Mouse (Mus musculus): ENCODE measurements at regions not wholly inside any gene's neighbourhood (a gene's known extent, or its start where the extent isn't known, plus 50 kb on each side); places are given as distances from the start of the nearest gene placed in this dataset.

DNA sequence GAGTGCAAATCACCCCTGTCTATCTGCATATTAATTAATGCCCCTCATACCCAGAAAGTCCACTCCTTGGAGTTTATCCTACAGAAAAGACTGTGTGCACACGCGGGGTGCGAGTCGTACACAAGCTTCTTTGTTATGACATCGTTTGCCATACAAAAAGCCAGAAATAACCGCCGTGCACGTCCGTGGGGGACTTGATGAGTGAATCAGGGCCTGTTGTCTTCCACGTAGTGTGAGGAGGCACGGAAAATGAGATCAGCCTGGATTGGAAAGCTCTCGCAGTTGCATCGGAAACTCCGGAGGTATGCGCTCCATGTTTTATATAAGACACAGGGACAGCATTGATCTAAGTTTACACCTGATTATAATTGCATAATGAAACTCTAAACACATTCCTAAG is 120.3 kb downstream of the Etnk1 start:
- DNase-seq (ENCODE audit: low read depth, low spot score) = no peak

GRCm38 (mm10) chr6:143288491-143289130 is 121.6 kb downstream of the Etnk1 start:
- DNase-seq (ENCODE audit: low read depth, low spot score) = no peak

GRCm38 (mm10) chr6:143293648-143294047 is 126.6 kb downstream of the Etnk1 start:
- no peak for DNase-seq (ENCODE audit: low read depth, low spot score)

DNA sequence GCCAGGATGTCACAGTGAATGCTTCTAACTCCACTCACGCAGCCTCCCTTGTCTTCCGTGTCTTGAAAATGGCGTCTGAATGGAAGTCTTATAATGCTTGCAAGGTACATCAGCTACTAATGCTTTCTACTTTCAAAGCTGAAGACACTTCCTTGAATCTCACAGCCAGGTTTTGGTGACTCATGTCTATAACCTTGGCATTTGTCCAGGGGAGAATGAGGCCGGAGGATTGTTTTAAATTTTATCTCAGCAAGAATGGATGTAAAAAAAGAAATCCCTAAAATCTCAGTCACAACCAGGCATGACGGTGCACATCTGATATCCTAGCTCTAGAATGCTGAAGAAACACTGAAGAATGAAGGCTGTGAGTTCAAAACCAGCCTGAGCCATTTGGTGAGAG is 131.4 kb downstream of the Etnk1 start:
- DNase-seq (ENCODE audit: low read depth, low spot score) = no peak

DNA sequence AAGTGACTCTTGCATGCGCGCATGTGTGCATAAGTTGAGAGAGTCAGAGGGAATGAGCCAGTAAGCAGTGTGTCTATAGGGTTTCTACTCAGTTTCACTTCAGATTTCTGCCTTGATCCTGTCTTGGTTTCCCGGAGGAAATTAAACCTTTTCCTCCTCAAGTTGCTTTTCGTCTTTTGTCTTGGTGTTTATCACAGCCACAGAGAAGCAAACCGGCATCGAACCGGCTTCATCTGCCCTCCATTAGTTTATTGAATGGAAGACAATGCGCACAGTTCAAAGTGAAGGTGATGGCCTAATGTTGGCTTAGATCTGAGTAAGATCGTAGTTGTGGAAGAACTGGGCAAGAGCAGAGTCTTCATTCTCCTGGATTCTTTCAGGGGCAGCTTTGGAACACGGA is 134.4 kb downstream of the Etnk1 start:
- no peak for DNase-seq (ENCODE audit: low read depth, low spot score)

GRCm38 (mm10) chr6:143307327-143307726 is 140.3 kb downstream of the Etnk1 start:
- DNase-seq (ENCODE audit: low read depth, low spot score) = peak; percentile 8

DNA sequence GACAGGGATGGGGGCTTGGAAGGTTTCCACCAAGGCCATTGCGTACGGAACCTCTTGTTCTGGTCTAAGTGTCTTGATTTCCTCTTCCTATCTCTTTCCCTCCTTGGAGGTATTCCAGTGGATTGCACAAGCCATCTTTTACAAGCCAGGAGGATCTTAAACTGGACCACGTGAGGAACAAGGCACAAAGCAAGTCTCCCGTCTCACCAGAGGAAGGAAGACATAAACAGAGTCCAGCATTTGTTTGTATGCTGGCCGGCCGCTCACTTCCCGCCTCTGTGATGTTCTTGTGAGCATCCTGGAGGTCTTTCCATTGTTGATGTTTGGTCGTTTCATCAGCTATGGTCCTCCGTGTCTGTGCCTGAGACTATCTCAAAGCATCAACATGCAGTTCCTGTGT is 148.8 kb downstream of the Etnk1 start:
- peak; percentile 42 for DNase-seq (ENCODE audit: low read depth, low spot score)

- no peak for DNase-seq (ENCODE audit: low read depth, low spot score)
These were observed 153.4 kb downstream of the Etnk1 start for GRCm38 (mm10) chr6:143320426-143320825.

GRCm38 (mm10) chr6:143324636-143325035 is 157.6 kb downstream of the Etnk1 start:
- no peak for DNase-seq (ENCODE audit: low read depth, low spot score)

- DNase-seq (ENCODE audit: low read depth, low spot score) = no peak
These were observed 160.1 kb downstream of the Etnk1 start for GRCm38 (mm10) chr6:143326956-143327722.

DNA sequence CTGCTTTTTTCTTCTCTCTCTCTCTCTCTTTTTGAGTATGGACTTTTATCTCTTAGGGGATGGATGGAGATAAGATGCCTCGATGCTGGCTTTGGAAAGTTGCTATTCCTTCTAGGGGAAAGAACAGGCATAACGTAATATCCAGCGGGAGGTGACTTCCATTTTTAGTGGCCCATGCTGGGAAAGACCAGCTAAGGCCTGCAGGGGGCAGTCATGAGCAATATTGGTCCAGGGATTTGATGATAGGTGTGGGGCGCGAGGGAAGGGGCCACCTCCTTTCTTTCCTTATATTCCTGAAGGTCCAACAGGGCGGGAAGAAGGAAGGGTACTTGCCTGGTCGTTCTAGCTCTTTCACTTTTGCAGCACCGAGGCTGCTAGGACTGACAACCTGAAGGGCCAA is 160.8 kb downstream of the Etnk1 start:
- no peak for DNase-seq (ENCODE audit: low read depth, low spot score)

DNA sequence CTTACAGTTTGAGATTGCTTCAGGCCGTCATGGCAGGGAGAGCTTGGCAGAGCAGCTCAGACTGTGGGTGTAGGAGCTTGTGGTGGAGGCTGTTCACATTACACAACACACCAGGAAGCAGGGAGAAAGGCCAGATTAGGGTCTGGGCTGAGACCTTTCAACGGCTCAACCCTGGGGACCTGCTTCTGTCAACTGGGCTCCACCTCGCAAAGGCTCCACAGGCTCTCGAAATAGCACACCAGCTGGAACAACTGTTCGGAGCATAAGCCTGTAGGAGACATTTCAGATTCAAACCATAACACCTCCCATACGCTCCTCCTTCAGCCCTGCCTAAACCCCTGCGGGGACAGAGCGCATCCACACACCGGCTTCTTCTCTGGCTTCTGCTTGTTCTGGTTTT is 161.2 kb downstream of the Etnk1 start:
- DNase-seq (ENCODE audit: low read depth, low spot score) = no peak

- DNase-seq (ENCODE audit: low read depth, low spot score) = no peak
These were observed 162.1 kb downstream of the Etnk1 start for GRCm38 (mm10) chr6:143329096-143329495.

- no peak for DNase-seq (ENCODE audit: low read depth, low spot score)
These were observed 166.5 kb downstream of the Etnk1 start for GRCm38 (mm10) chr6:143333493-143333892.

DNA sequence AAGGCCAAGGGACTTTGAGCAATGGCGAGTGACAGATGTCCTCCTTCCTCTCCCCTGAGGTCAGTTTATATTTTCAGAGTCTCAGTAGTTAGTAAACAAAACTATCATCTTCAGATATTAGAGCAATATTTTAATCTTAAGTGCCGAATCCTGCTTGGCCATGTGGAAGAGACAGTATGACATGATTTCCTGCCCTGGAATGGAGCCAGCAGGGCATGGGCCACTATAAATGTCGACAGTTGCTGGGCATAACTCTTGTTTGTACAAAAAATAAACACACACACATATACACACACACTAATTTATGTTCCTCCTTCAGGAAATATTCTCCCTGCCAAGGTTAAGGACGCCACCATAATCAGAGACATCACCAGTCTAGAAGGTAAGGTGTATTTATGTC is 169.6 kb downstream of the Etnk1 start:
- DNase-seq (ENCODE audit: low read depth, low spot score) = no peak

- DNase-seq (ENCODE audit: low read depth, low spot score) = no peak
These were observed 182.0 kb downstream of the Etnk1 start for GRCm38 (mm10) chr6:143349000-143349399.

DNA sequence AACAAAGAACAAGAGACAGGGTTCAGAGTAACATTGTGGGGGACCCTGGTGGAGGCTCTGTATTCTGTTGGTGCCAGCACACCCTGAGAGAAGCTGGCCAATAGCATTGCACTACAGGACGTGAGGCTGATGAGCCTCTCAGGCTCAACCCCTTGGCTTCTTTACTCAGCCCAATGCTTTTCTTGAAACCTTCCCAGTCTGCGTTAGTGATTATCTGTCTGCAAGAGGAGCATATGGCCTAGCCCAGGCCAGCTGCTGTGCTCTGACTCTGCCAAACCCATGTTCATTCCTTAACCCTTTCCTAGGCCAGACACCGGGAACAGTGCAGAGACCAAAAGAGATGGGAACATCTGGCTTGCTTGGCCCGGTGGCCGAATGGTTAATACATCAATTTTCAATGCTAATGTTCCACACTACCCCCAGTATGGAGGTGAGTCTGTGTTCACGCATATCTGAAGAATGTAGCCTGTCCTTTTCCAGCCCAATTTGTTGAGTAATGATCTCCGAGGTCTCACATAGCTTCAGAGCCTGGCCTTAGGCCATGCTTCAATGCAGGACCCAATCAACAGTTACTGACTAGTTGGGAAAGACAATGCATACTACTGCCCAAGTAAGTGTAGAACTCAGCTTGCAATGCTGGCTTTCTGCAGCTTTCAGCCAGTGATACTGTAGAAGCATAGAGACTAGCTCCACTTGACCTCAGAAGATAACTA is 192.5 kb downstream of the Etnk1 start:
- DNase-seq (ENCODE audit: low read depth, low spot score) = no peak

DNA sequence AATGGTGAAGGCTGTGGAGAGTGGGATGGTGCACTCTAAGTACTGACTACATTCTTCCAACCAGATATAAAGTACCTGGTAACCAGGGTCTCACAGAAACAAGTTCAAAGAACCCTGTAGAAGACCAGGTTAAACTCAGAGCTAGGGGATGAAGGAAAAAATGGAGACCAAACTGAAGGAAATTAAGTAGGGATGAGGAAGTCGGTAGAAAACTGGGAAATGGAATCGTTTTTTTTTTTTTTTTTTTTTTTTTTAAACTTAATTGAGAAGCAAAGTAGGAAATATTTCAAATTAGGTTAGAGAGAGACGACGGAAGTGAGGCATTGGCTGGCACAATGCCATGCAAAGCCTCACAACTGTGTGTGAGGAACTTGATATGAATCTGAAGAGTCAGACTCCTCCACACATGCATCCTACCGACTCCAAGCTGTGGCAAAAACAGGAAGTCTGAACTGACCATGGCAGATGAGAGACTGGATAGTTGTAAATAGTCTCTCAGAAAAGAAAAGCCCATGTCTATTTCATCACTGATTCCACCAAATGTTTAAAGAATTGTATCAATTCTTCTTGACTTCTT is 194.2 kb downstream of the Etnk1 start:
- DNase-seq (ENCODE audit: low read depth, low spot score) = peak; percentile 7

DNA sequence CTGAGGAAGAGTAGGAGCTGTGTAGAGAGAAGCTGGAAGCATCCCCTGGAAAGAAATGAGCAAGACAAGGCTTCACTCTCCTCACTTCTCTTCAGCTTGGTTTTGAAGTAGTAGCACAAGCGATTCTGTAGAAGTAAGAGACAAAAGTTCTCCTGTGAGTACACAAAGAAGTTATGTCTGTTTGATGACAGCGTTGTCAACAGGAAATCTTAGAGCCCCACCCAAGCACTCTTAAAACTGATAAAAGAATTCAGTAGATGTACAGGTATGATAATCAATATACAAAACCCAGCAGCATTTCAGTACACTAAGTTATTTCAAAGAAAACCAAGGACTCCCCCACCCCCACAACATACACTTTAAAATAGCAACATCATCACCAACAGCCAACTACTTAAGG is 194.9 kb downstream of the Etnk1 start:
- DNase-seq (ENCODE audit: low read depth, low spot score) = no peak

GRCm38 (mm10) chr6:143365840-143366239 is 198.8 kb downstream of the Etnk1 start:
- DNase-seq (ENCODE audit: low read depth, low spot score) = no peak

GRCm38 (mm10) chr6:143367804-143368203 is 200.8 kb downstream of the Etnk1 start:
- DNase-seq (ENCODE audit: low read depth, low spot score) = no peak

GRCm38 (mm10) chr6:143368646-143369045 is 201.6 kb downstream of the Etnk1 start:
- DNase-seq (ENCODE audit: low read depth, low spot score) = no peak
